Mouse (Mus musculus): ENCODE data around the gene Ube2a.

GRCm38 (mm10) chrX:36826873-36827272 lies 46.8 kb upstream of the Ube2a start:
- TF ChIP-seq CTCF (IDR thresholded peaks at IDR 0.05; ENCODE audit: borderline replicate concordance, control insufficient read depth, extremely low read depth, insufficient read depth, low read length, poor library complexity) (no peak), POLR2A (IDR thresholded peaks at IDR 0.05; ENCODE audit: control insufficient read depth, extremely low read depth, insufficient read depth, low read length, poor library complexity) (no peak)

Measured in thymus, adult 2 months (tissue).